Mouse (Mus musculus): ENCODE measurements around the gene Chrng. TPM values are rescaled to one million over a fixed set of nuclear protein-coding genes. Genes with fewer than 3 reads are reported as not detected.
A peak's percentile ranks its signal among the peaks of the same experiment; 100 is the strongest.

Chrng gene
- polyA plus RNA-seq (2014; fragmentation: Nextera tagmentation; extraction: Ambion mirVana): not detected in 2 replicates

DNA sequence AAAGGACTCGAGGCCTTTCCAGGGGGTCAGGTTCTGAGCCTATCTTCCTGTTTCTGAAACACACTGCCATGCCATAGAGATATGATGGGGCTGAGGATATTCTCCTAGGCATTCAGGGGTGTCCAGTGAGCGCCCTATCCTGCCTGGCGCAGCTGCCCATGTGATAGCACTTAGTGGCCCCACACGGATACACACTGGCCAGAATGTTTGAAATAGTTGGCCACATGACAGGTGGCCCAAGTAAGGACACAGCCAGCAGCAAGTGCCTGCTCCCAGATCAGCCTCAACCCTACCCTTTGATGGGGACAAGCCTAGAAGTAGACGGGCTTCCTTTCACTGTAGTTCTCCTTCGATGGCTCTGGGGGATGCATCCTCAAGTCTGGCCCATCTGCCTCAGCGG is at the start of gene Chrng:
Gene Chrng, plus strand, starts transcription at position 193 of the 400 bp plus-strand sequence.
- Histone ChIP-seq H3K27ac (ENCODE audit: low read length) (no peak within 1 kb of the TSS), H3K4me2 (replicated peaks; ENCODE audit: low read depth, low read length) (no peak within 1 kb of the TSS), H3K9me3 (ENCODE audit: control insufficient read depth, low read depth, low read length) (no peaks in the 10 kb centered on the region), H3K9ac (replicated peaks; ENCODE audit: low read depth, low read length) (no peak within 1 kb of the TSS), H3K36me3 (ENCODE audit: control insufficient read depth, insufficient read depth, low read length) (no peaks in the 10 kb centered on the region), H3K27me3 (ENCODE audit: control insufficient read depth, insufficient read depth, low read length) (no peaks in the 10 kb centered on the region), H3K4me3 (ENCODE audit: low read depth, low read length) (no peak within 1 kb of the TSS), H3K4me1 (ENCODE audit: control insufficient read depth, insufficient read depth, low read length) (0 out of 2 replicates have a peak, but pooled peaks cover 5% of the 10 kb centered on the region)
- ATAC-seq (ENCODE audit: insufficient number of reproducible peaks, insufficient read depth, low FRiP score, low read depth): no peak
- WGBS: 89% methylated on average over 7 of the region's 7 CpGs

DNA sequence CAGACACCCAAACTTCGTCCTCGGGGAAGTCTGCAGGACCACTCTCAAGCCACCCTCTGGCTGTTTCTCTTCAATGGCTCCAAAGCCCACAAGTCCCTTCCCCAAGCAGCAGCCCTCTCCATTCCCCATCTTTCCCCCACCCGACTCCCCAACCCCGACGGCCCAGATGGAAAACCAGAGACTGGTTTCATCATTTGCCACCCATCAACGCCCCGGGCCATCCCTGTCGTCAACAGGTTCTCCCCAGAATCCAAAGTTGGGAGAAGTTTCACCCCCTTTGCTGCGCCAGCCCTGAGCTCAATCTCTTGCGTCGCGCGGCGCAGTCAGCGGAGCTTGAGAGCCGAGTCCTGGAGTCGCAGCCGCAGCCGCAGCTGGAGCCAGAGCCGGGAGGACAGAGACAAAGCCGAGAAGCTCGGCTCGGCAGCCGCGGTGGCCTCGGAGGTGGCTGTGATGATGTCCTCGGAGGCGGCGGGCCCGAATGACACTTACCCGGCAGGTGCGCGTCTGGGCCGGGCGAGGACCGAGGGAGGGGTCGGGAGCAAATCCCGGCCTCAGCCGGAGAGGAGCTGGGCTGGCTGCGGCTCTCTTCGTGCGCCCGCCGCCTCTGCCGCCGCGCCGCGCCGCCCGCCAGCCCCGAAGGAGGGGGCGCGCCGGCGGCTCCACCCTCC is 48.8 kb upstream of the Chrng start:
- no peaks in the 10 kb centered on the region for H3K36me3 ChIP-seq (ENCODE audit: control insufficient read depth, insufficient read depth, low read length)
- peak overlapping the region; percentile 57 for H3K4me2 ChIP-seq (replicated peaks; ENCODE audit: low read depth, low read length)
- peak overlapping the region; percentile 36 for H3K4me3 ChIP-seq (ENCODE audit: low read depth, low read length)
- H3K27ac ChIP-seq (ENCODE audit: low read length): no peak overlapping the region
- ATAC-seq (ENCODE audit: insufficient number of reproducible peaks, insufficient read depth, low FRiP score, low read depth): peak; percentile 14; the same call in 1 of the 2 replicates
- H3K9ac ChIP-seq (replicated peaks; ENCODE audit: low read depth, low read length): no peak overlapping the region
- no peaks in the 10 kb centered on the region for H3K9me3 ChIP-seq (ENCODE audit: control insufficient read depth, low read depth, low read length)
- H3K27me3 ChIP-seq (ENCODE audit: control insufficient read depth, insufficient read depth, low read length): peaks cover 69% of the 10 kb centered on the region
- 0 out of 2 replicates have a peak, but pooled peaks cover 4% of the 10 kb centered on the region for H3K4me1 ChIP-seq (ENCODE audit: control insufficient read depth, insufficient read depth, low read length)
- 1% methylated on average over 51 of the region's 56 CpGs for WGBS

DNA sequence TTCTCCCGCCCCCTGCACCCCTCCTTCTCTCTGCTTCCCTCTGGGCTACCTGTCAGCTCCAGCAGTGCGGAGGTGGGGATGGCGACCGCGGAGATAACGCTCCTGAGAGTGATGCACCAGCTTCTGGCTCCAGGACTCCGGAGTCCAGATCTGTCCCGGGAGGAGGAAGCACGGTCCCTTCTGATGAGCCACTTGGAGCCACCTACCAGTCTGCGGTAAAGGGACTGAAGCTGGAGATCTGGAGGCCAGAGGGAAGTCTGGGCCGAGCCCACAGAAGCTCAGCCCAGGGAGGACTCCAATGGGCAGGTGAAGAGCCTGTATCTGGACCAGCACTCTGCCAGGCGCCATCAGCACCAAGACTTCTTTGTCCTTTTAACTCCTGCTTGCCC is 48.3 kb upstream of the Chrng start, which contains the start of gene Ecel1:
Gene Ecel1, minus strand, starts transcription at position 323 of the 389 bp plus-strand sequence.
- WGBS: 3% methylated on average over 11 of the region's 12 CpGs
- Histone ChIP-seq H3K4me1 (ENCODE audit: control insufficient read depth, insufficient read depth, low read length) (0 out of 2 replicates have a peak, but pooled peaks cover 4% of the 10 kb centered on the region), H3K4me3 (ENCODE audit: low read depth, low read length) (peak within 1 kb of the TSS; percentile 36), H3K9me3 (ENCODE audit: control insufficient read depth, low read depth, low read length) (no peaks in the 10 kb centered on the region), H3K4me2 (replicated peaks; ENCODE audit: low read depth, low read length) (peak within 1 kb of the TSS; percentile 57), H3K36me3 (ENCODE audit: control insufficient read depth, insufficient read depth, low read length) (no peaks in the 10 kb centered on the region), H3K27ac (ENCODE audit: low read length) (no peak within 1 kb of the TSS), H3K27me3 (ENCODE audit: control insufficient read depth, insufficient read depth, low read length) (peaks cover 65% of the 10 kb centered on the region), H3K9ac (replicated peaks; ENCODE audit: low read depth, low read length) (no peak within 1 kb of the TSS)
- no peak for ATAC-seq (ENCODE audit: insufficient number of reproducible peaks, insufficient read depth, low FRiP score, low read depth)

DNA sequence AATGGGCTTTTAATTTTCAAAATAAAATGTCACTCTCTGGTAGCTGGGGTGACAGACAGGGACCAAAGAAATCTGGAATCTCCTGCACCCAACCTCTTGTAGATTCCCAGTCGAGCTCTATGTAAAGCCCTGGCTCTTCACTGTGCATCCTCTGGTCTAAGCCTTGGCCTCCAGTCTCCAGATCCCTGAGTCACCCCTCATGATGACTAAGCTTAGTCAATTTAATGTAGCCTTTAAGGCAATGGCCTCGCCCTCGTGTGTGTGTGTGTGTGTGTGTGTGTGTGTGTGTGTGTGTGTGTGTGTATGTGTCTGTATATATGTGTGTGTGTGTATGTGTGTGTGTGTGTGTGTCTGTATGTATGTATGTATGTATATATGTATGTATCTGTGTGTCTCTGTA is 45.1 kb upstream of the Chrng start:
- no peak overlapping the region for H3K4me2 ChIP-seq (replicated peaks; ENCODE audit: low read depth, low read length)
- ATAC-seq (ENCODE audit: insufficient number of reproducible peaks, insufficient read depth, low FRiP score, low read depth): no peak
- no peaks in the 10 kb centered on the region for H3K9me3 ChIP-seq (ENCODE audit: control insufficient read depth, low read depth, low read length)
- H3K27me3 ChIP-seq (ENCODE audit: control insufficient read depth, insufficient read depth, low read length): peaks cover 34% of the 10 kb centered on the region
- no peak overlapping the region for H3K4me3 ChIP-seq (ENCODE audit: low read depth, low read length)
- no peak overlapping the region for H3K9ac ChIP-seq (replicated peaks; ENCODE audit: low read depth, low read length)
- WGBS: 80% methylated on average over 3 of the region's 3 CpGs
- H3K27ac ChIP-seq (ENCODE audit: low read length): no peak overlapping the region
- no peaks in the 10 kb centered on the region for H3K36me3 ChIP-seq (ENCODE audit: control insufficient read depth, insufficient read depth, low read length)
- H3K4me1 ChIP-seq (ENCODE audit: control insufficient read depth, insufficient read depth, low read length): 0 out of 2 replicates have a peak, but pooled peaks cover 4% of the 10 kb centered on the region

DNA sequence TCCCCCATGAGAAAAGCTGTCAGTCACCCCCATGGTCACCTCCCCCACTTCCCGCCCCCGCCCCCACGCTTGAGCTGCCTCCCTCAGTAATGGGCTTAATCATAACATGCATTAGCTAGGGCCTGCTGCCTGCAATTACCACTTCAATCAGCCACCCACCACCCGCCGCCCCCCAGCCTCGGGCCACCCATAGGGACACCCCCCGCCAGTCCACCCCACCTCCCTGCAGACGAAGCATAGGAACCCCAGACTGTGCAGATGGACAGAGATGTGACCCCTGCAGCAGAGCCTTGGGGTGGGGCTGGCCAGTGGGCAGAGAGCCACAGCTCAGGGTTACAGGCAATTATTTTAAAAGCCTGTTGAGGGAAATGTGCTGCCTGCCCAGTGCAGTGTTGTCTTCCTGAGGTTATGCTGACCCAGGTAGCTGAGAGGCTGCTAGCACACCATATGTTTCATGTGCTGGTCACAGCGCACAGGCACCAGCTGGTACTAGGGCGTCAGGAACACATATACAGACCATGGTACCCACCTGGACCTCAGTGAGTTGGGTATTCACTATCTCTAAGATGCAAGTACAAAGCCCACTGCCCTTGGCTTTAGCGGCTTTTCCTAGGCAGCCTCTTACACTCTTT is 40.2 kb upstream of the Chrng start:
- Histone ChIP-seq H3K27ac (ENCODE audit: low read length) (no peak overlapping the region), H3K27me3 (ENCODE audit: control insufficient read depth, insufficient read depth, low read length) (0 out of 2 replicates have a peak, but pooled peaks cover 4% of the 10 kb centered on the region), H3K4me3 (ENCODE audit: low read depth, low read length) (no peak overlapping the region), H3K9me3 (ENCODE audit: control insufficient read depth, low read depth, low read length) (no peaks in the 10 kb centered on the region), H3K9ac (replicated peaks; ENCODE audit: low read depth, low read length) (no peak overlapping the region), H3K4me2 (replicated peaks; ENCODE audit: low read depth, low read length) (no peak overlapping the region), H3K36me3 (ENCODE audit: control insufficient read depth, insufficient read depth, low read length) (no peaks in the 10 kb centered on the region), H3K4me1 (ENCODE audit: control insufficient read depth, insufficient read depth, low read length) (no peaks in the 10 kb centered on the region)
- 27% methylated on average over 11 of the region's 11 CpGs for WGBS
- ATAC-seq (ENCODE audit: insufficient number of reproducible peaks, insufficient read depth, low FRiP score, low read depth): no peak

DNA sequence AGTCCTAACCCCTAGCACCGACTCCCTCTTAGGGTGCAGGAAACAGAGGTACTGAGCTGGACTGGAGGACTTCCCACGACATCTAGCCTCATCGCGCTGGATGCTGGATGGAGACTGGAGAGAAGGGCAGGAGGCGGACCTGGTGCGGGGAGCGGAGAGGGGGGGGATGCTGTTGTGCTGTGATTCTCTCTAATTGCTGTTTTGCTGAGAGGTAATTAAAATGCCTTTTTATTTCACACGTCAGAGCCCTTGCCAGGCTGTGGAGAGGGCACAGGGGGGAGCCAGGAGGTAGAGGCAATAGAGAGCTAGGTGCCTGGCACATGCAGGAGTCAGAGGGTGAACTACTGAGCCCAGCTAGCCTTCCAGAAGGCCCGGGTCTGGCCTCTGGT is 39.7 kb upstream of the Chrng start:
- H3K27ac ChIP-seq (ENCODE audit: low read length): no peak overlapping the region
- no peak overlapping the region for H3K4me3 ChIP-seq (ENCODE audit: low read depth, low read length)
- 53% methylated on average over 9 of the region's 9 CpGs for WGBS
- no peaks in the 10 kb centered on the region for H3K36me3 ChIP-seq (ENCODE audit: control insufficient read depth, insufficient read depth, low read length)
- H3K4me1 ChIP-seq (ENCODE audit: control insufficient read depth, insufficient read depth, low read length): 0 out of 2 replicates have a peak, but pooled peaks cover 2% of the 10 kb centered on the region
- H3K9me3 ChIP-seq (ENCODE audit: control insufficient read depth, low read depth, low read length): no peaks in the 10 kb centered on the region
- no peak for ATAC-seq (ENCODE audit: insufficient number of reproducible peaks, insufficient read depth, low FRiP score, low read depth)
- H3K4me2 ChIP-seq (replicated peaks; ENCODE audit: low read depth, low read length): no peak overlapping the region
- H3K27me3 ChIP-seq (ENCODE audit: control insufficient read depth, insufficient read depth, low read length): 0 out of 2 replicates have a peak, but pooled peaks cover 4% of the 10 kb centered on the region
- H3K9ac ChIP-seq (replicated peaks; ENCODE audit: low read depth, low read length): no peak overlapping the region

DNA sequence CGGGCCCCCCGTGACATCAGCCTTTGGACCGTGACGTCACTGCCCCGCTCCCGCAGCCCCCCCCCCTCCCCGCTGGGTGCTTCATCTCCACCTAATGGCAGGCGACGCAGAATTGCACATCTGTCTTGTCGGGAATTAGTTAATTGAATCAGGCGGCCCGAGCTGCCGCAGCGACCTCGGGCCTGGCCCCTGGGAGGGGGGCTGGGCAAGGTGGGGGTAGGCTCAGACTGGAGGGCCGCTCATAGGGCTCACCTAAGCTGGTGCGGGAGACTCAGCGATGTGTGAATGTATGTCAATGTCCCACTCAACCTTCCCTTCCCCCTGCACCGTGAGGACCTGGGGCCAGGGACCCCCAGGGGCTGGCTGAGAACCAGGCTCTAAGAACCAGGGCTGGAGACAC is 34.0 kb upstream of the Chrng start:
- H3K9me3 ChIP-seq (ENCODE audit: control insufficient read depth, low read depth, low read length): no peaks in the 10 kb centered on the region
- H3K27ac ChIP-seq (ENCODE audit: low read length): no peak overlapping the region
- H3K27me3 ChIP-seq (ENCODE audit: control insufficient read depth, insufficient read depth, low read length): peaks cover 10% of the 10 kb centered on the region; the same call in 1 of the 2 replicates
- no peak overlapping the region; the same call in 1 of the 2 replicates for H3K9ac ChIP-seq (replicated peaks; ENCODE audit: low read depth, low read length)
- ATAC-seq (ENCODE audit: insufficient number of reproducible peaks, insufficient read depth, low FRiP score, low read depth): no peak
- H3K4me1 ChIP-seq (ENCODE audit: control insufficient read depth, insufficient read depth, low read length): 0 out of 2 replicates have a peak, but pooled peaks cover 8% of the 10 kb centered on the region
- no peak overlapping the region for H3K4me3 ChIP-seq (ENCODE audit: low read depth, low read length)
- no peak overlapping the region for H3K4me2 ChIP-seq (replicated peaks; ENCODE audit: low read depth, low read length)
- no peaks in the 10 kb centered on the region for H3K36me3 ChIP-seq (ENCODE audit: control insufficient read depth, insufficient read depth, low read length)
- 11% methylated on average over 19 of the region's 19 CpGs for WGBS

DNA sequence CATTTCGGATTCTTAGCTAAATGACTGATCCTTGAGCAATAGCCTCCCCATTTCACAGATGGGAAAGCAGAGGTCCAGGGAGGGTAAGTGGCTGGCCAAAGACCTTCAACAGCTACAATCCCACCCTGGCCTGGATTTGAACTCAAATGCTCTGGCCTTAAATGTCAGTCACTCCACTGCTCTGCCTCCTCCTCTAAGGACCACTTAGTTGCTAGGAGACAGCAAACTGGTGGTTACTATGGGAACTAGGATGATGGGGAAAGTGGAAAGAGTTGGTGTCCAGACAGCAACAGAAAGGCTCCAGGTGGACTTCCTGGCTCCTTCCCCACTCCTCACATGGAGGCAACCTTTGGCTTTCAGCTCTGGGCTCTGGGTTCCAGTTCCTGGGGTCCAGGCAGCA is 33.1 kb upstream of the Chrng start:
- no peak for ATAC-seq (ENCODE audit: insufficient number of reproducible peaks, insufficient read depth, low FRiP score, low read depth)

More for the DNA sequence above, 33.1 kb upstream of the Chrng start:
- 84% methylated on average over 1 of the region's 1 CpGs for WGBS
- Histone ChIP-seq H3K4me2 (replicated peaks; ENCODE audit: low read depth, low read length) (no peak overlapping the region), H3K9me3 (ENCODE audit: control insufficient read depth, low read depth, low read length) (no peaks in the 10 kb centered on the region), H3K27me3 (ENCODE audit: control insufficient read depth, insufficient read depth, low read length) (peaks cover 10% of the 10 kb centered on the region; the same call in 1 of the 2 replicates), H3K4me1 (ENCODE audit: control insufficient read depth, insufficient read depth, low read length) (peaks cover 13% of the 10 kb centered on the region; the same call in 1 of the 2 replicates), H3K27ac (ENCODE audit: low read length) (no peak overlapping the region), H3K9ac (replicated peaks; ENCODE audit: low read depth, low read length) (no peak overlapping the region), H3K36me3 (ENCODE audit: control insufficient read depth, insufficient read depth, low read length) (no peaks in the 10 kb centered on the region), H3K4me3 (ENCODE audit: low read depth, low read length) (no peak overlapping the region)
